Mouse (Mus musculus): ENCODE measurements around the gene Copg1.
"Not testable (repeated sequence)": the region's sequence is repeated elsewhere in the genome, so short reads cannot be mapped to it uniquely, and the experiment has no call there.

Copg1 gene

GRCm38 (mm10) chr6:87876068-87876643, 11.5 kb upstream of the Copg1 start:
- DNase-seq, result peak; percentile 25

GRCm38 (mm10) chr6:87879010-87879409, 8.6 kb upstream of the Copg1 start:
- peak; percentile 10 for DNase-seq

- DNase-seq, result no peak
These were observed 8.0 kb upstream of the Copg1 start for GRCm38 (mm10) chr6:87879628-87880027.

- DNase-seq, result no peak
These were observed 5.4 kb upstream of the Copg1 start for GRCm38 (mm10) chr6:87882221-87882620.

GRCm38 (mm10) chr6:87882816-87883215, 4.8 kb upstream of the Copg1 start:
- DNase-seq, result no peak

- no peak for DNase-seq
These were observed 893 bp upstream of the Copg1 start for GRCm38 (mm10) chr6:87886721-87887120.

GRCm38 (mm10) chr6:87893931-87894330, 6.3 kb downstream of the Copg1 start:
- no peak for DNase-seq

- DNase-seq, result no peak
These were observed 10.4 kb downstream of the Copg1 start for GRCm38 (mm10) chr6:87898028-87898427.

- peak; percentile 20 for DNase-seq
These were observed 19.0 kb downstream of the Copg1 start for GRCm38 (mm10) chr6:87906632-87907031.

- DNase-seq, result no peak
These were observed 21.6 kb downstream of the Copg1 start for GRCm38 (mm10) chr6:87909181-87909580.

GRCm38 (mm10) chr6:87911559-87911958, 23.9 kb downstream of the Copg1 start:
- DNase-seq, result no peak

- DNase-seq, result peak; percentile 87
These were observed 26.2 kb downstream of the Copg1 start, which contains the start of gene Hmces for GRCm38 (mm10) chr6:87913661-87914325. Gene Hmces, plus strand, starts transcription at chr6:87913935.

- peak; percentile 59 for DNase-seq
These were observed 26.9 kb downstream of the Copg1 start for GRCm38 (mm10) chr6:87914326-87915102.

- DNase-seq, result no peak
These were observed 28.3 kb downstream of the Copg1 start for GRCm38 (mm10) chr6:87915939-87916338.

GRCm38 (mm10) chr6:87921201-87921600, 33.6 kb downstream of the Copg1 start:
- no peak for DNase-seq

GRCm38 (mm10) chr6:87923624-87924023, 36.0 kb downstream of the Copg1 start:
- DNase-seq, result no peak

GRCm38 (mm10) chr6:87935037-87935436, 47.4 kb downstream of the Copg1 start:
- no peak for DNase-seq

- DNase-seq, result peak; percentile 88
These were observed 49.7 kb downstream of the Copg1 start for GRCm38 (mm10) chr6:87937178-87937788.

GRCm38 (mm10) chr6:87938941-87939340, 51.3 kb downstream of the Copg1 start:
- DNase-seq, result no peak

GRCm38 (mm10) chr6:87942179-87942578, 54.6 kb downstream of the Copg1 start:
- DNase-seq, result no peak

GRCm38 (mm10) chr6:87962457-87962856, 74.8 kb downstream of the Copg1 start:
- DNase-seq, result not testable (repeated sequence)
